Mouse (Mus musculus): ENCODE measurements around the gene Trim8. TPM values are rescaled to one million over a fixed set of nuclear protein-coding genes. Genes with fewer than 3 reads are reported as not detected.

The Trim8 gene
- polyA plus RNA-seq, 1 experiment: 22.1 TPM

DNA sequence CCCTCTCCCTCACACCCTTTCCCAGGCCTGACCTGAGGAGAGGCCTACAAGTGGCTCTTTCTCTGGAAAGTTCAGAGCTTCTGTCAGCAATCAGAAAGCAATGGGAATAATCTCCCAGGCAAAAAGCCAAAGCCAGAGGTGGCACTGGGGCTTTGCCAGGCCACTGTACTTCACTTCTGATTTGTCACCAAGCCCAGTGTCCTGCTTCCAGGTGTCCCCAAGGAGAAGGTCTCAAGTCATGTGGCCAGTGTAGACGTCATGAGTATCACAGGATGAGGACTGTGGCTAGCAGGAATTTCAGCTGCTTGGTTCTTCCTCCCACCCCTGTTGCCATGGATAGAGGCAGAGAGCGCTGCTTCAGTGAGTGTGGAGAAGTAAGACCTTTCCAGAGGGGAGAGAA, 41.6 kb upstream of the Trim8 start:
- H3K4me3 ChIP-seq (ENCODE audit: insufficient read depth, low read length): no peak overlapping the region
- H3K27ac ChIP-seq (ENCODE audit: insufficient read depth, low read length): no peak overlapping the region
- H3K4me1 ChIP-seq (ENCODE audit: control insufficient read depth, insufficient read depth, low read length): peaks cover 6% of the 10 kb centered on the region; the same call in 1 of the 2 replicates
- TF ChIP-seq POLR2A (IDR thresholded peaks at IDR 0.05; ENCODE audit: low read depth, low read length) (no peak), CTCF (IDR thresholded peaks at IDR 0.05; ENCODE audit: borderline replicate concordance, insufficient read depth, low read length) (no peak)

DNA sequence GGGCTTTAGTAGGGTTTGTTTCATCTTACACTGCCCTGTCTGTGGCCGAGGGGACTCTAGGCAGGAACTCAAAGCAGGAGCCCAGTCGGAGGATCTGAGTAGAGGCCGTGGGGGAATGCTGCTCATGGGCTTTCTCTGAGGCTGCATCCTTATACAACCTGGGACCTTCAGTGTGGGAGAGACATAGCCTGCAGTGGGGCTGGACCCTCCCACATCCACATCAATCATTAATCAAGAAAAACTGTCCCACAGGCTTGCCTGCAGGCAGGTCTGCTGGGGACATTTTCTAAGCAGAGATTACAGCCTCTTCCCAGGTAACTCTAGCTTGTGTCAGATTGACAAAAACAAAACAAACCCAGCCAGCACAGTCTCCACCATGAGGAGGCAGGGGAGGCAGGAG, 38.9 kb upstream of the Trim8 start:
- Histone ChIP-seq H3K4me3 (ENCODE audit: insufficient read depth, low read length) (no peak overlapping the region), H3K27ac (ENCODE audit: insufficient read depth, low read length) (no peak overlapping the region), H3K4me1 (ENCODE audit: control insufficient read depth, insufficient read depth, low read length) (peaks cover 6% of the 10 kb centered on the region; the same call in 1 of the 2 replicates)
- TF ChIP-seq CTCF (IDR thresholded peaks at IDR 0.05; ENCODE audit: borderline replicate concordance, insufficient read depth, low read length) (no peak), POLR2A (IDR thresholded peaks at IDR 0.05; ENCODE audit: low read depth, low read length) (no peak)

DNA sequence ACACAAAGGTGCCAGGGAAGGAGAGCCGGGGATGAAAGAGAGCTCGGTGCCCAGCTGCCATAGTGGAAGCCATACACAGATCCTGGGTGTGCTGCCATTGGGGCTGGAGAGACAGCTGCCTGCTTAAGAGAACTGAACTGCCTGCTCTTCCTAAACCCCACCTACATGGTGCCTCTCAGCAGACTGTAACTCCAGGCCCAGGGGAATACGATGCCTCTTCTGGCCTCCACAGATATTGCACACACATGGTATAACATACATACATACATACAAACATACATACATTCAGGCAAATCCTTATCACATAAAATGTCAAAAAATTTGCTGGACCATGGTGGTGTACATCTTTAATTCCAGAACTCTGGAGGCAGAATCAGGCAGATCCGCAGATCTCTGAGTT, 38.1 kb upstream of the Trim8 start:
- no peak for TF ChIP-seq CTCF (IDR thresholded peaks at IDR 0.05; ENCODE audit: borderline replicate concordance, insufficient read depth, low read length)
- no peak for TF ChIP-seq POLR2A (IDR thresholded peaks at IDR 0.05; ENCODE audit: low read depth, low read length)
- H3K27ac ChIP-seq (ENCODE audit: insufficient read depth, low read length): no peak overlapping the region

GRCm38 (mm10) chr19:46466160-46466559, 35.3 kb upstream of the Trim8 start:
- peaks cover 9% of the 10 kb centered on the region; the same call in 1 of the 2 replicates for H3K4me1 ChIP-seq (ENCODE audit: control insufficient read depth, insufficient read depth, low read length)
- no peak overlapping the region for H3K4me3 ChIP-seq (ENCODE audit: insufficient read depth, low read length)
- TF ChIP-seq CTCF (IDR thresholded peaks at IDR 0.05; ENCODE audit: borderline replicate concordance, insufficient read depth, low read length) (no peak), POLR2A (IDR thresholded peaks at IDR 0.05; ENCODE audit: low read depth, low read length) (no peak)
- no peak overlapping the region for H3K27ac ChIP-seq (ENCODE audit: insufficient read depth, low read length)

More for the DNA sequence above, 38.1 kb upstream of the Trim8 start:
- H3K4me1 ChIP-seq (ENCODE audit: control insufficient read depth, insufficient read depth, low read length): peaks cover 6% of the 10 kb centered on the region; the same call in 1 of the 2 replicates
- H3K4me3 ChIP-seq (ENCODE audit: insufficient read depth, low read length): no peak overlapping the region

GRCm38 (mm10) chr19:46467051-46467503, 34.4 kb upstream of the Trim8 start:
- no peak overlapping the region for H3K4me3 ChIP-seq (ENCODE audit: insufficient read depth, low read length)
- peaks cover 16% of the 10 kb centered on the region; the same call in 1 of the 2 replicates for H3K4me1 ChIP-seq (ENCODE audit: control insufficient read depth, insufficient read depth, low read length)
- no peak overlapping the region for H3K27ac ChIP-seq (ENCODE audit: insufficient read depth, low read length)
- TF ChIP-seq CTCF (IDR thresholded peaks at IDR 0.05; ENCODE audit: borderline replicate concordance, insufficient read depth, low read length): no peak

DNA sequence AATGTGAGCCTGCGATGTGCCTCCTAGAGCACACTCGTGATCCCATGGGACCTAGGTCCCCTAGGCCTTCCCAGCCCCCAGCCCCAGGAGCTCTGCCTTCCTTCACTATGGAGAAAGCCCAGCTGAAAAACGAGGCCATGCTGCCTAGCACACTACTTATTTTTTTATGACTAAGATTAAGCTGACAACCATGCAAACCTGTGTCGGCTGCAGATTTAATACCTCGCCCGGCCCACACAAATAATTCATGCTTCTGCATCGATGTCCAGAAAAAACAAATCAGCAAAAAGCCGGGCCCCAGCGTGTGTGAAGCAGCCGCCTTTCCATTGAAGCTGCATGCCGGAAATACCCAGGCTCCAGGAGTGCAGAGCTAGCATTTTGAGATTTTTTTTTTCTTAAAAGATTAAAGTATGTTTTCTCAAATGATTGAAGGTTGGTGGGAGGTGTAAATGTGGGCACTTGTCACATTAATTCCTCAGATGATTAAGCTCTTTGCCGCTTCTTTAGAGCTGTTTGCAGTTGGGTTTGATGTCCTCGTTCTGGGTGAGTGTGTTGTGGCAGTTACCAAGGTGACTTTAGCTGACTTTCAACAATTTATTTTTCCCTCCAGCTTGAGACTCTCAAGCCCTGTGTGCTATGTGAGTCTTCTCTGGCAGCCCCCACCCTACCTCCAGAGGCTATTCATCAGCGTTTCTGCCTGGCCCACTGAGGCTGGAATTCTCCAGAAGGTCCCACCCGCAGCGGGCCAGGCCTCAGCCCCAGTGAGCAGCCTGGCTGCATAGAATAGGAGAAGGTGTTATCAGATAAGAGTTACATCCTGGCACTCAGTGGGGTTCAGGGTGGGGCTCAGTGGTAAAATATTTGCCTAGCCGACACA, 30.9 kb upstream of the Trim8 start:
- Histone ChIP-seq H3K27ac (ENCODE audit: insufficient read depth, low read length) (peak overlapping the region; percentile 79), H3K4me3 (ENCODE audit: insufficient read depth, low read length) (no peak overlapping the region), H3K4me1 (ENCODE audit: control insufficient read depth, insufficient read depth, low read length) (peaks cover 18% of the 10 kb centered on the region; the same call in 1 of the 2 replicates)
- TF ChIP-seq CTCF (IDR thresholded peaks at IDR 0.05; ENCODE audit: borderline replicate concordance, insufficient read depth, low read length) (no peak), POLR2A (IDR thresholded peaks at IDR 0.05; ENCODE audit: low read depth, low read length) (no peak)

- Histone ChIP-seq H3K4me1 (ENCODE audit: control insufficient read depth, insufficient read depth, low read length) (peaks cover 18% of the 10 kb centered on the region; the same call in 1 of the 2 replicates), H3K27ac (ENCODE audit: insufficient read depth, low read length) (peak overlapping the region; percentile 79), H3K4me3 (ENCODE audit: insufficient read depth, low read length) (no peak overlapping the region)
- TF ChIP-seq POLR2A (IDR thresholded peaks at IDR 0.05; ENCODE audit: low read depth, low read length) (no peak), CTCF (IDR thresholded peaks at IDR 0.05; ENCODE audit: borderline replicate concordance, insufficient read depth, low read length) (no peak)
Measured at GRCm38 (mm10) chr19:46471324-46472093, 30.0 kb upstream of the Trim8 start.

DNA sequence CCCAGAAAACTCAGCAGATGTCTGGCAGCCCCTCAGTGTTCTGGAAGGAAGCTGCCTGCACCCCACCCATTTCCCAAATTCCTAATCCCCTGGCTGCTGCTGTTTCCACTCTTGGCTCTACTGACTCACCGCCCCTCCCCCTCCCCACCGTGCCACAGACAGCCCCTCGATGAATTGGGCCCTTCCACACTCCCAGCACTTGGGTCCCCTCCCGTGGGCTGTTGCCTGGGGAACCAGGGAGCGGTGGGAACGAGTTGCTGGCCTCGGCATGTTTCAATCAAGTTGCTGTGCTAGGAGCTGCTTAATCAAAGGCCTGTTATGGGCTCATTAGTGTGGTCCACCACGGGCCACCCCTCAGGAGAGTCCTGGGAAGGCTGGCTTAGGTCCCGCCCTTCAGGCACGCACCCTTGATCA, 24.1 kb upstream of the Trim8 start:
- H3K27ac ChIP-seq (ENCODE audit: insufficient read depth, low read length): peak overlapping the region; percentile 72
- H3K4me1 ChIP-seq (ENCODE audit: control insufficient read depth, insufficient read depth, low read length): peaks cover 22% of the 10 kb centered on the region; the same call in 1 of the 2 replicates
- TF ChIP-seq POLR2A (IDR thresholded peaks at IDR 0.05; ENCODE audit: low read depth, low read length): no peak
- TF ChIP-seq CTCF (IDR thresholded peaks at IDR 0.05; ENCODE audit: borderline replicate concordance, insufficient read depth, low read length): no peak
- no peak overlapping the region for H3K4me3 ChIP-seq (ENCODE audit: insufficient read depth, low read length)

- Histone ChIP-seq H3K4me1 (ENCODE audit: control insufficient read depth, insufficient read depth, low read length) (peaks cover 22% of the 10 kb centered on the region; the same call in 1 of the 2 replicates), H3K27ac (ENCODE audit: insufficient read depth, low read length) (peak overlapping the region; percentile 72), H3K4me3 (ENCODE audit: insufficient read depth, low read length) (no peak overlapping the region)
- TF ChIP-seq POLR2A (IDR thresholded peaks at IDR 0.05; ENCODE audit: low read depth, low read length) (no peak), CTCF (IDR thresholded peaks at IDR 0.05; ENCODE audit: borderline replicate concordance, insufficient read depth, low read length) (no peak)
Measured at GRCm38 (mm10) chr19:46478242-46478641, 23.3 kb upstream of the Trim8 start.
